Mouse (Mus musculus): ENCODE data around the gene Rab11fip4. TPM values are rescaled to one million over a fixed set of nuclear protein-coding genes. Genes with fewer than 3 reads are reported as not detected.

Gene Rab11fip4
- total RNA-seq (2021), result 1 to 10 TPM in 1 of 2 experiments, under 1 TPM in 1; 0.74 to 1.6 TPM
- long read RNA-seq, experiment 1, result 0 reads
- long read RNA-seq, experiment 2, result 0 reads

DNA sequence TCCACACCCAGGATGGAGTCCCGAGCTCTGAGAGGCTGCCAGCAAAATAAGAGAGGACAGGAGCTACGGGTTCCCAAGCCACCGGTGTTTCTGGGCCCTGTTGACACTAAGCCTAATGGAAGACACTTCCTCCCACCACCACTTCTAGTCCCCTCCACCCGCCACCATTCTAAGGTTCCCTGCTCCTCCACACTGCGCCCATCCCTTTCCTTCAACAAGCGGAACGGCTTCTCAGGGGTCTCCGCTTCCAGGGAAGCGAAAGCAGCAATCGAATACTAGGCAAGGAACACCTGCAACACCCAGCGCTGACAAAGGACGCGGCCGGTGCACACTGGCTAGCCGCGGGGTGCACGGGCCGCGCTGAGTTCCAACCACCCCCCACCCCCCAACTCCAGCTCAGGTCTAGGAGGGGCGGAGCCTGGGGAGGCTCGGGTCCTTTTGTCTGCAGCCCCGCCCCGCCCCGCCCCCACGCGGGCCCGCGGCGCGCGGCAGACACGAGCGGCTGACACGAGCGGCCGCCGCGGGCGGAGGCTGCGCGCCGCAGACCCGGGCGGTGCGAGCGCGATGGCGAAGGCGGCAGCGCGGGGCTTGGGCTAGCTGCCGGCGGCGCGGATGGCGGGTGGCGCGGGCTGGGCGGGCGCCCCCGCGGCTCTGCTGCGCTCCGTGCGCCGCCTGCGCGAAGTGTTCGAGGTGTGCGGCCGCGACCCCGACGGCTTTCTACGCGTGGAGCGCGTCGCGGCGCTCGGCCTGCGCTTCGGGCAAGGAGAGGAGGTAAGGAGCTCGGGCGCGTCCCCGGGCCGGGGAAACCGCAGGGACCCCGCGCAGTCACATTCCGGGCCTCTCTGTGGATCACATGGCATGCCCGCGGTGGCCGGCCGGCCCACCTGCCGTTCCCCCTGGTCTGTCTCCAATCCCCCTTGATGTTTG, at the start of gene Rab11fip4:
Gene Rab11fip4, plus strand, starts transcription at position 549 of the 927 bp plus-strand sequence.
- DNase-seq, result no peak
- intact Hi-C loops (cut with DNase I; ENCODE audit: low total_unique reads), result no loop called here

DNA sequence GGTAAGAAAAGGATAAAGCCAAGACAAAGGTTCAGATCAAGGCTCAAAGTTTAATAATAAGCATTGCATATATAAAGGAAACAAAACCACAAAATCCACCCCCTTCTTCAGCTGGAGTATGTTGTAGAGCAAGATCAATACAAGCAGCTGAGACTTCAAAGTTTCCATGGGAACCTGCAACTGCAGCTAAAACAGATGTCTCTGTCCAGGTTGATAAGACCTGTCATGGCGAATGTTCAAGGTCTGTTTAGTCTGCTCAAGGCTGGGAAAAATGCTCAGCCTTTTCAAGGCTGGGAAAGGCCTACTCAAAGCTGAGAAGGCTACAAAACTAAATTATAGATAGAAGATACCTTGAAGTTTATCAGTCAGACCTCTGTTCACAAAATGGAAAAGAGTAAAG, 38.4 kb upstream of the Rab11fip4 start:
- intact Hi-C loops (cut with DNase I; ENCODE audit: low total_unique reads), result no loop called here
- no peak for DNase-seq

DNA sequence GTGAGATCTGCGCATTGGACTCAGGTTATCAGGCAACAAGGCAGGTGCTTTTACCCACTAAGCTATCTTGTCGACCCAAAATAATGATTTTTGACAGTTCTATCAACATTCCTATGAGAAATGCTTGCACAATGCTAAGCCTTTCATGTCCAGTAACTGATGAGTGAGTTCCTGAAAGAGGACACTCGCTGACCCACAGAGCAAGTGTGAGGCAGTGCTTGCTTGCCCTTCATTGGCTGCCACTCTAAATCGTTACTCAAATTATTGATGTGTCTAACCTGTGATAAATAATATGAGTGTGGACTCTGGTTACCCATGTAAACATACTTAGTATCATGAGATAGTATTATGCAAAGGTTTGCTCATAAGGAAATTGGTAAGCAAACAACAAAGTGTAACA, 30.5 kb upstream of the Rab11fip4 start:
- DNase-seq, result no peak
- intact Hi-C loops (cut with DNase I; ENCODE audit: low total_unique reads), result no loop called here

DNA sequence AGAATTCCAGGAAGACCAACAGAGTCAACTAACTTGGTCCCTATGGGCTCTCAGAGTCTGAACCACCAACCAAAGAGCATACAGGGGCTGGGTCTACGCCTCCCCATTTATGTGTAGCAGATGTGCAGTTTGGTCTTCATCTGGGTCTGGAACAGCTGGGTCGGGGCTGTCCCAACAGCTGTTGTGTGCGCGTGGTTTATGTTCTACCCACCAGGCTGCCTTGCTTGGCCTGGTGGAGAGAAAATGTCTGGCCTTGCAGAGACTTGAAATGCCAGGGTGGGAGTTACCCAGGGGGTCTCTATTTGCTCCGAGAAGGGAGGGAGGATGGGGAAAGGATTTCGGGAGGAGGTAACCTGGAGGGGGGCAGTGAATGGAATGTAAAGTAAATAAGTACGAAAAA, 27.5 kb upstream of the Rab11fip4 start:
- intact Hi-C loops (cut with DNase I; ENCODE audit: low total_unique reads), result no loop called here
- DNase-seq, result no peak

DNA sequence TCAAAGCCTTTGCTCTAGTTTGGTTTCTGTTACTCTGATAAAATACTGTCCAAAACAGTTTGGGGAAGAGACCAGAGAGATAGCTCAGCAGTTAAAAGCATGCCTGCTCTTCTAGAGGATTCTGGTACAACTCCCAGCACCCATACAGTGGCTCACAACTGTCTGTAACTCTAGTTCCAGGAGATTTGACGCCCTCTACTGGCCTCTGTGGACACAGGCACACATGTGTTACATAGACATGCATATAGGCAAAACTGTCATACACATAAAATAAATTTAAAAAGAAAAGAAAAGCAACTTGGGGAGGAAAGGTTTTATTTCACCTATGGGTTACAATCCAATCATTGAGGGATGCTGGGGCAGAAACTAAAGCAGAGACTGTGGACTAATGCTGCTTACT, 24.1 kb upstream of the Rab11fip4 start:
- intact Hi-C loops (cut with DNase I; ENCODE audit: low total_unique reads), result no loop called here
- no peak for DNase-seq

DNA sequence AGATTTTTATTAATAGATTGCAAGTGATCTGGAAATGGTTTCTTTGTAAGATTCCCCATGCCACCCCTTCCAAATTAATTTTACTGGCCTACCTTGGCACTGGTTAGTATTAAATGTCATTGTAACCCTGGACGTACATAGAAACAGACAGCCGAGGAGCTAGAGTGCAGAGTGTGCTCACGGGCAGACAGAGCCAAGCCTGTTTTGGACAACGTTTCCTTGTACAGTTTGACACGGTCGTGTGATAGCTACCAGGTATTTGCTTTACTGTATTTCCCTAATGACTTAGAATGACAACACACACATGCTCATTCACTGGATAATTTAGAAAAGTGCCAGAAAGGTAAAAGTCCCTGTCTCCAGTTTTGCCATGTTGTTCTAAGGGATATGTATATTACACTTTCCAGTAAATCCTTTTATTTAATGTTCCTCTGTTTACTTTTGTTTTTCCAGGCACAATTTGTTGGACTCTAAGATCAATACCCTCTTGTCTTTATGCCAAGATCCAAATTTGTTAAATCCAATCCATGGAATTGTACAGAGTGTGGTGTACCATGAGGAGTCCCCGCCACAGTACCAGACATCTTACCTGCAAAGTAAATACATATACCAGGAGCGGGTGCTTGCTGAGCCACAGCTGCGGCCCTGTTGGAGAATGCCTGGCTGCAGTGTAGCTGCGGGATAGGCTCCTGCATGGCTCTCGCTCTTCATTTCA, 22.7 kb upstream of the Rab11fip4 start:
- intact Hi-C loops (cut with DNase I; ENCODE audit: low total_unique reads), result no loop called here
- no peak for DNase-seq

DNA sequence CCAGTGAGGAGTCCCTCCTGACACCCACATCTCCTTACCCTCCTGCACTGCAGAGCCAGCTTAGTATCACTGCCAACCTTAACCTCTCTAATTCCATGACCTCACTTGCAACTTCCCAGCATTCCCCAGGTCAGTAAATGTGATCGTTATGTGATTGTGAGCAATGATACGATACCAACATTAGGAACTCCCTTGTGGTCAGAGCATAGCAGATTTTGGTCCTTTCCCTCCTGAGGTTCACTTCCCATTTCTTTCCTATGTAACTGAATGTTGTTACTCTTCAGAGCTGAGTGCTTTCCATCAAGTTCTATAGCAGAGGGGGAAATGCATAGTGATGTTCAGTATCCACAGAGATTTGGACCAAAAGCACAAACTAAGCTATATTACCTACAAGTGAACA, 20.7 kb upstream of the Rab11fip4 start:
- intact Hi-C loops (cut with DNase I; ENCODE audit: low total_unique reads), result loop anchor here (5.0 kb wide), 1 partner anchor 93 kb away; no protein-coding TSS in a partner anchor
- no peak for DNase-seq

DNA sequence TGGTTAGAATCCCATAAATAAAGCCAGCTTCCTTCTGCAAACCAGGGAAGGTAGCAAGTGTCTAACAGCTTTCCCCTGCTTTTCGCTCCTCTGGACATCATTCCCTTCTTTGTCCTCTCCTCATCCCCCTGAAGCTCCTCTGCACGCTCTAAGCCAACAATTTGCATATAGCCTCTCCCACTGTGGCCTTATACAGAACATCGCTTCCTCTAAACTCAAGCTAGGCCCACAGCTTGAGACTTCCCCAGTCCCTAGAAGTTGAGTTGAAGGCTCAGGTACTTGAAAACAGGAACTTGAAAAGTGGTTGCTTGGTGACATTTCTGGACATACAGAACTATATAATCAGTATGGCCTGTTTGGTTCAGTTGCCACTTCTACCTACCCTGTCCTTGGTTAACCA, 17.2 kb upstream of the Rab11fip4 start:
- intact Hi-C loops (cut with DNase I; ENCODE audit: low total_unique reads), result loop anchor here (5.0 kb wide), 1 partner anchor 97 kb away; no protein-coding TSS in a partner anchor
- DNase-seq, result no peak

DNA sequence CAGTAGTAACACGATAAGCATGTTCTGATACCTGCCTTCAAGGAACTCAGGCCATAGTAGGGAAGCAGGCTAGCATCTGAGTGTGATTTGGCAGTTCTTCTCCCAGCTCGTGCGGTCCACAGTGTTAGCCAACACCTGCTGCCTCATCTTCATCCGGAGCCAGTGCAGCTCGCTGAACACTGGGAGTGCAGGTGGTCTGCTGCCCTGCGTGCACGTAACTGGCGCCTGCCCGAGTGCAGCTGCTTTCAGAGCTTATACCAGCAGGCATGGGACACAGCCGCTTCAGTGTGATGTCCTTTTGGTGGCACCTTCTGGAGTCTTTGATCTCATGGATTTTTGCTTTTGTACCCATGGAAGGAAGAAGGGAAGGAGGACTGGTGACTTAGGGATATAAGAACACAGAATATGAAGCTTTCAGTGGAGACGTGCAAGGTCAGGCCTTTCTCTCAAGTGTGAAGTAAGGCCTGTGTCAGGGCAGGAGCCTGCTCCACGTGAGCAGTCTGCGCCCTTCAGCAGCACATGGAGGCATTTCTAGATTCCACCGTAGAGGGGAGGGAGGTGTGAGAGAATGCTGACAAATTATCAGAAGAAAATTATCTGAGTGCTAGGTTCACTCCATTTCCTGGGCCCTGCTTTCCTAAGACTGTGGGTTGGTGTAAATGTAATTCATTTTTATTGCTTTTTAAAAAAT, 15.5 kb upstream of the Rab11fip4 start:
- no peak for DNase-seq
- intact Hi-C loops (cut with DNase I; ENCODE audit: low total_unique reads), result no loop called here

DNA sequence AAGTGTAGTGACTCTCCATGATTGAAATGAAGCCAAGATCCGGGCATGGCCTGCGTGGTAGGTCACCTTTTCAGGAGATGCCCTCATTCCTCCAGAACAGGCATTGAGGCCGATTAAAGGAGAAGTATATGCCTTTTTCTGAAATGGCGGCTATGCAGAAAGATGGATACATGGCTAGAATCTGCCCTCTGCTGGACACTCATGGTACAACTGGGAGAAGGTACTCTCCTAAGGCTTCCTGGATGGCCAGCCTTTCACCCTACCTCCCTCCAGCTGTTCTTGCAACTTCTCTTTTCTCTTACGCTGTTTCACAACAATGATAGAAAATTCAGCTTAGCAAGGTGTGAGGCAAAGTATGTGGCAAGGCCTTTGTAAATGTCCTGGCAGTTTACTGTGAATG, 13.3 kb upstream of the Rab11fip4 start:
- peak; percentile 66 for DNase-seq
- intact Hi-C loops (cut with DNase I; ENCODE audit: low total_unique reads), result no loop called here

DNA sequence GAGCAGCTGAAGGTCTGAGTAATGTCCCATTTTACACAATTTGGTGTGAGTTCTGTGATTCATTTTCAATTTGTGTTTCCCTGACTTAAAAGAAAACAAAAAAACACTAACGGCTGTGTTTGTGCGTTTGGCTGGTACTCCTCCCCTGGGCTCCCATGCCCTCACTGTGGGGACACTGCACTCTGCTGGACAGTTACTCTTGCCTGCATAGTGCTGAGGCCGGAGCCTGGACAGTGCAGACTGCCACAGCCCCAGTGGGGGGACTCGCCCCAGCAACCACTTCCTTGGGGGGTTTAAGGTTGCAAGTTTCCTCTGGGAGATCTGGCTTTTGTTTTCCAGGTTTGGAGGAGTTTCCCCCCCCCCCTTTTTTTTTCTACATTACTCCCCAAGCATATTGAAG, 10.4 kb upstream of the Rab11fip4 start:
- intact Hi-C loops (cut with DNase I; ENCODE audit: low total_unique reads), result no loop called here
- DNase-seq, result no peak

DNA sequence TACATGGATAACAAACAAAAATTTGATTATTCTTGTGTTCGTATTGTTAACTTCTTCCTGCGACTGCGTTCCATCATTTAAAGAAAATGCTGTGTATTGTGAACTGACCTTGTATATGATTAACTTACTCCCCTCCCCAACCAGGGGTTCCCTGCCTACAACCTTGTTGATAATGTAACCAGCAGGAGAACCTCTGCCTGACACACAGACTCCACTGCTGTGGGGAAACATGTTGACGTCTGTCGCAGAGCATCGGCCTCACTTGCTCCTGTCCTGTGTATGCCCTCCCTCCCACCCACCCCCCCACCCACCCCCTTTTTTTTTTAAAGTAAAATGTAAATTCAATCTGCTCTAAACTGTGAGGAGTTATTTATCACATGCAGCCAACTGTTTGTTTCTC, 9.8 kb upstream of the Rab11fip4 start:
- no peak for DNase-seq
- intact Hi-C loops (cut with DNase I; ENCODE audit: low total_unique reads), result no loop called here

DNA sequence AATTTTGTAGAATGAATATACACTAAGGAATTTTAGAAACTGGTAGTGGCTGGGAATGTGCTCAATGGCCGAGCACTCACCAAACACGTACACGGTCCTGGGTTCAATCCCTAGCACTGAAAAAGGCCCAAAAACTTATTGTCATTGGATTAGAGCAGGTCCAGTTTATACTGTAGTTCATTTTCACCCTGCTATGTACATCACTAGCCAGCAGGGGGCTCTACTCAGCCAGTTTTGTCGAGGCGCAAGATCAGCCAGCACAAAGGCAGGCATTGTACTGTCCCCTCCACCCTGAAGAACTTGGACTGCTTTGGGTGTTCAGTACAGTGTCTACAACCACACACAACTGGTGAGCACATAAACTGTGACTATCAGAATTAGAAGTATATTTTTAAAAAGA, 6.8 kb upstream of the Rab11fip4 start:
- DNase-seq, result peak; percentile 55
- intact Hi-C loops (cut with DNase I; ENCODE audit: low total_unique reads), result no loop called here

DNA sequence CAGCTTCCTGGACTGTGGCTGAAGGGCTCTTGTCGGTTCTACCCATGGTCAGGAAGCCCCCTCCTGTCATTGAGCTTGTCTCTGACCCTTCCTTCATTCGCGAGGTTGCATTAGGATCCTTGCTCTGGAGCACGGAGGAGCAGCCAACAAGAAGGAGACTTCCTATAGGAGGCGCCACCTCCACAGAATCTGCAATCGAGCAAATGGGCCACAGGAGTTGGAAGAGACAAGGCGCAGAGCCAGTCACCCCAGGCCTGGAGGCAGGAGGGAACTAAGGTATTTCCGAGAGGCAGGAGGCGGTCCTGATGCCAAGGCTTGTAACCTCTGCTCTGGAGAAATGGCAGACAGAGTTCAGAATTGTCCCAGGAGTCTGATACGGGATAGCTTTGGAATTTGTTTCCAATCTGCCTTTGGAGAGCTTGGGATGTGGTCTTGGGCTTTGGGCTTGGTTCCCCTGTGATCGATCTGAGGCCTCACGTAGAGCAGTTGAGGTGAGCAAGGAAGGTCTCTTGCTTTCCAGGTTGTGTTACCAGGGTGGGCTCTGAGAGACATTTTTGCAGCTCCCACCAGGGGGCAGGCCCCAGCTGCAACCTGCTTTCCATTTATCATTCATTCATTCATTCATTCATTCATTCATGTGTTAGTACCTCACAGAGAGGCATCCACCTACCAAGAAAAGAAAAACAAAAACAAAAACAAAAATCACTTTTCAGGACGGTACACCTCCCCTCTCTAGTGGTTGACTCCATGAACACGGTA, 1.5 kb upstream of the Rab11fip4 start:
- intact Hi-C loops (cut with DNase I; ENCODE audit: low total_unique reads), result loop anchor here (2.0 kb wide), 1 partner anchor 95 kb away; no protein-coding TSS in a partner anchor
- DNase-seq, result no peak

DNA sequence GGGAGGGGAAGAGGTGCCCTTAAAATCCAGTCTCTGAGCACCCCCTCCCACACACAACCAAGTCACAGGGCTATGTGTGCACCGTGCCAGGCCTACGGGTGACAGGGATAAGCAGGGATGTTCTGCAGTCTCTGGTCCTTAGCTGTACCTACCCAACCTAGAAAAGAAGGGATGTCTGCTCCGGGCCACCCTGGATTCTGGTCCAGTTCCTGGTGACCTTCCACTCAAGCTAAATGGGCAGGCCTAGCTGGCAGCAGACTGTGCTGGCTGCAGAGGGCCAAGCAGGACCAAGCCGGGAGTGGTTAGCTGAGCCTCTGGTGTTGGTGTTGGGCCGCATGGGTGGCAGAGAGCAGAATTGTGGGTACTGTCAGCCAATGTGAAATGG, 571 bp downstream of the Rab11fip4 start:
- intact Hi-C loops (cut with DNase I; ENCODE audit: low total_unique reads), result no loop called here
- no peak for DNase-seq

DNA sequence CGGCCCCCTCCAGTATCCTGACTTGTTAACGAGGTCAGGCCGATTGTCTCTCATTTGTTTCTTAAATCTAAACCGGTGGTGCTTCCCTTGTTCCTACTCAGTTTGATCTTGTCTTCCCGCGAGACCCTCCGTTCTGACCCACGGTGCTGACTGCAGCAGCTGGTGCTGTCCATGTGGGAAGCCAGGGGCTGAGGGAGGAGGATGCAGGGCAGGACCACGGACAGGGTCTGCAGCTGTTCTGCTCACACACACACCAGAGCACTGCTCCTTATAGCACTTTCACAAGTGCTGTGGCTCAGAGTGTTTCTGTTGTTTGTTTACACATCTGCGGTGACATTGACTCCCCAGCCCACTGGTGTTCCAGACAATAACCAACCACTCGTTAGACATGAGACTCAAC, 2.5 kb downstream of the Rab11fip4 start:
- intact Hi-C loops (cut with DNase I; ENCODE audit: low total_unique reads), result no loop called here
- no peak for DNase-seq

DNA sequence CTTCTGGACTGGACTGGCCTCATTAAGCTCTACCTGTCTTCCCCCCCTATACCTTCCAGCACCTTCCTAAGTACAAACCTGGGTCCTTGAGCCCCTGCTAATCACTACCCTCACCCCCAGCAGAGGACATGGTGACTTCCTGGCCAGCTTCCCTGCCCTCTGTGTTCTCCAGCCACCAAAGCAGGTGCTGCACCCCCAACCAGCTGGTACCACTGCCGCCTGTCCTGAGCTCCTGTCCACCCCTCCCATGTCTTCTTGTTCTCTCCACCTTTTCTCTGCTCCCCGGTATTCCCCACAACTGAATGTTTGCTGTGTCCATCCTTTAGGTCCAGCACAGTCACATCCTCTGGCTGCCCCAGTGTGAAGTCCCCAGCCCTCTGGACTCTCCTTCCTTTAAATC, 19.4 kb downstream of the Rab11fip4 start:
- no peak for DNase-seq
- intact Hi-C loops (cut with DNase I; ENCODE audit: low total_unique reads), result loop anchor here (10.0 kb wide), 1 partner anchor 314 kb away; no protein-coding TSS in a partner anchor

DNA sequence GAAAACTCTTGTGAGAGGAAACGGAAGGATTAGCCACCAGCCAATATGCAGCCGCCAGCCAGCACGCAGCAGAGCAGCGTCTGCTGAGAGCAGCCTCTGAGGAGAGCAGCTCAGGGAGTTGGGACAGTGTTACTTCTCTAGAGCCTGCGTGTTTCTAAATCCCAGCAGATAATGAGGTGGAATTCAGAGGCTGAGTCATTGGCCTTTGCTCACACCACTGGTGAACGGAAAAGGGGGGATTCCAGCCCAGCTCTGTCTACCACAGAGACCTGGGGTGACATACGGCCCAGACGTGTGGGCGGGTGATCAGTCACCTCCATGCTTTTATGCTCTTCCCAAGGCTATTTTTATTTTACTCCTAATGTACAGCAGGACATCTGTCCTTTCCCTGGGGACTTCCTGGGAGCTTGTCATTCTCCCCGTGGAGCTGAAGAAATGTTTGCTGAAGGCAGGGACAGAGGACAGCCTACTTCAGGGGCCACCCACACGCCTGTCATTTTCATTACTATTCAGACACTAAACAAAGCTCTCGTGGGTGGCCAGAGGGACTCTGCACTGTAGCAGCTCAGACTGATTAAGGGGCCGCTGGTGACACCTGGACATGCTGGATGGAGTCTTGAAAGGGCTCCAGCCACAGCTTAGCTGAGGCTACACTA, 20.1 kb downstream of the Rab11fip4 start:
- intact Hi-C loops (cut with DNase I; ENCODE audit: low total_unique reads), result loop anchor here (10.0 kb wide), 1 partner anchor 314 kb away; no protein-coding TSS in a partner anchor
- no peak for DNase-seq
